Mouse (Mus musculus): Measurements from ENCODE around the gene Cacybp.

Cacybp gene

DNA sequence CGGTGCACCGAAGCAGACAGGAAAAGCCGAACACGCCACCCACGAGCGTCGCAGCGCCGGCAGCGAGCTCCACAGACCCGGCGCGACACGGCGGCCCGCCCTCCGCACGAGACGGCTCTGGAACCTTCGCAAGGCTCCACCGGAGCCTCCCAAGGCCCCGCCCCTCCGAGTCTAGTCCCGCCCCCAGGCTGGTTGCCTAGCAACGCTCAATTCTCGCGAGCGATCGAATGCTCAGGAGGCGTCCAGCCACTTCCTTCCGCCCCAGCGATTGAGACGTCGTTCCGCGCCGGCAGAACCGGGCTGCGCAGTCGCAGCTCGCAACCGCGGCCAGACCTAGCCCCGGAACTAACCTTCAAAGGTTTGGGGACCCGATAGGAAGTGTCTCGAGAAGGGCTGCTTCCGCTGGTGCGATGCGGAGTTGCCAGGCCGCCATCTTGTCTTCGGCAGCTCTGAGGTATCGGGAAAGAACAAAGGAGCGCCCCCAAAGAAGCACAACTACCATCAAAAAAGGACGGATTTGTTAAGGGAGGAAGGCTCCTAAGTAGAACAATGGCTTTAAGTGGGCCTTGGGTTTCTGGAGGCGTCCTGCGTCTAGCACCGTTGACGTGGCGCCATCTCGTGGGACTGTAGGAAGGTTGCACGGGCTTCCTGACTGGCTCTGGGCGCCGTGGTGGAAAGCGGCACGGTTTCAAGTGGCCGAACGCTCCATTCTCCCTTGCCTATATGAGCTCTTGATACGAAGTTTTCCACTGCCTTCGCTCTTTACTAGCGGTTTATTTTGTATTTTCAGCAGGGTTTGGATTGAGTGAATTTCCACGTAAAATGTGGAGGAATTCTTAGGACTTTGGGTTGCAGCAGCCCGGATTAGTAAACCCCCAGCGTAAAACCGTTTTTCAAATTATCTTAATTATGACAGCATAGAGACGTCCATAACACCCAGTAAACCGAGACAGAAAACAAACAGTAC, at the start of gene Cacybp:
Cacybp (minus strand) TSS at position 173 of the 967 bp plus-strand sequence.
- in situ Hi-C loops (cut with MseI, MboI), result no loop called here

DNA sequence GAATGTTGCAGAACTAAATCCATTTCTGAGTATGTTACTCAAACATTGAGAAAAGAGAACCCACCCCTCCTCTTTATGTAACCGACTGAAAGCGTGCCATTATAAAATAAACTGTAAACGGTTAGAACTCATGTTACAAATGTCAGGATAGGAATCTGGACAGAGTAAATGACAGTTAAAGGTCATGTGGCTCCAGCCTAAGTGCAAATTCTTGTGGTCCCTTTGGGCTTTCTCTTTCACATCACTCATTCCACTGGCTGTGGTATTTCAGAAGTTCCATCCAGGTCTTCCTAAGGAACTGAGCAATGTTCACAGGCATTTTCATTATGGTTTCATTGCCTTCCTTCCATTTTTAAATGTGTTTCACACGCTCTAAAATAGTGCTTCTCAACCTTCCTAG, 49.7 kb upstream of the Cacybp start:
- in situ Hi-C loops (cut with MseI, MboI), result no loop called here

DNA sequence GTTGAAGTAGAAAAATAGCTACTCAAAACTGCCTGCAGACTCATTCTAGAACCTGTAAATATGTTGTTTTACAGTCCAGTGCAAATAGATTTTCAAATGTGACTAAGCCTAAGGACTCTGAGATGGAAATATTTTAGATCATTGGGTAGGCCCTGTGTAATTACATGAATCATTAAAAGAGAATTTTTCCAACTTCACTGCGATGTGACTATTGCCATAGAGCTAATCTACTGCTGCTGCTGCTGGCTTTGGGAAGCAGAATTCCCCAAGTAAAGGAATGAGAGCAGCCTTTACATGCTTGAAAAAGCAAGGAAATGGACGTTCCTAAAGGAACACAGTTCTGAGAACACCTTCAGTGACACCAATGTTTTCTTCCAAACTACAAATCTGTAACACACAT, 49.2 kb upstream of the Cacybp start:
- in situ Hi-C loops (cut with MseI, MboI), result no loop called here

DNA sequence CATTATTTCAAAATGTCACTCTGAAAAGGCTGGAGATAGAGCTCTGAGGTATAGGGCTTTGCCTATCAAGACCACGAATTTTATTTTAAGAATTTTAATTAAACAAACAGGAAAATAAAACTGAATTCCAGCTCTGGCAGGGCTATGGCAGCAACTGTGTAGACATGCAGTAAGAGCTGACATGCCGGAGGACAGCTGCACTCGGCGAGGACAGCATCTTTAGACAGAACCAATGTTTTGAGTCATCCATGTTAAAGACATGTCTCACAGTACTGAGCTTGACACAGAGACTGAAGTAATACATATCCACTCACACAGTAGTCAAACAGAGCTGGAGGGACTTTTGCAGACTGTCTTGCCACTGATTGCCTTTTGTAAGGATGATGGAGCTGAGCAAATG, 47.9 kb upstream of the Cacybp start:
- in situ Hi-C loops (cut with MseI, MboI), result no loop called here

DNA sequence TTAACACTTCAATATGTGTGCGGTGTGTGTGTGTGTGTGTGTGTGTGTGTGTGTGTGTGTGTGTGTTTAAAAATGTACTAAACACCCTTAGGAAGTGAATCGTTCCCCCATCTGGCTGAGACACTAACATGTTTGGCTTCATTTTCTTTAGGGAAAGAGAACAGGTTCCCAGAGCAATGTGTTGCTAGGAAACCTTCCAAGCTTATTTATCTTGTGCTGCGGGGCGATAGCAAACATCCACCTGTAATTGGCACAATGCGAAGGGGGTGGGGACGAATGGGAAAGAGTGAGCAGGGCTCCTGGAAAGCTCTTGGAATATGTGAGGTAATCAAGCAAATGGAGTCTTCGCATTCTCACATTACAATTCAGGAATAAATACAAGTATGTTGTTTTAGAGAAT, 47.2 kb upstream of the Cacybp start:
- in situ Hi-C loops (cut with MseI, MboI), result loop anchor here in 1 of 2 experiments (10.0 kb wide), 1 partner anchor 115 kb away; no protein-coding TSS in a partner anchor

DNA sequence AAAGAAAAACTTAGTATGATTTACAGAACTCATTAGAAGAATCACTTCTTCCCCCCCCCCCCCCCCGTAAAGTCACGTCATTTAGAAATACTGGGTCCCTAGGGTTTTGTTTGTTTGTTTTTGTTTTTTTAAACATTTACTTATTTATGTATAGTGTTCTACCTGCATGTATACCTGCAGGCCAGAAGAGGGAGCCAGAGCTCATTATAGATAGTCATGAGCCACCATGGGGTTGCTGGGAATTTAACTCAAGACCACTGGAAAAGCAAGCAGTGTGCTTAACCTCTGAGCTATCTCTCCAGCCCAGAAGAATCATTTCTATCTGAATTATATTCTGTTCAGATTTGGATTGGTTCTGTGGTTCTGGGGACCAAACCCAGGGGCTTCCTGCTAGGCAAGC, 40.4 kb upstream of the Cacybp start:
- in situ Hi-C loops (cut with MseI, MboI), result loop anchor here in 1 of 2 experiments (10.0 kb wide), 1 partner anchor 122 kb away; no protein-coding TSS in a partner anchor

DNA sequence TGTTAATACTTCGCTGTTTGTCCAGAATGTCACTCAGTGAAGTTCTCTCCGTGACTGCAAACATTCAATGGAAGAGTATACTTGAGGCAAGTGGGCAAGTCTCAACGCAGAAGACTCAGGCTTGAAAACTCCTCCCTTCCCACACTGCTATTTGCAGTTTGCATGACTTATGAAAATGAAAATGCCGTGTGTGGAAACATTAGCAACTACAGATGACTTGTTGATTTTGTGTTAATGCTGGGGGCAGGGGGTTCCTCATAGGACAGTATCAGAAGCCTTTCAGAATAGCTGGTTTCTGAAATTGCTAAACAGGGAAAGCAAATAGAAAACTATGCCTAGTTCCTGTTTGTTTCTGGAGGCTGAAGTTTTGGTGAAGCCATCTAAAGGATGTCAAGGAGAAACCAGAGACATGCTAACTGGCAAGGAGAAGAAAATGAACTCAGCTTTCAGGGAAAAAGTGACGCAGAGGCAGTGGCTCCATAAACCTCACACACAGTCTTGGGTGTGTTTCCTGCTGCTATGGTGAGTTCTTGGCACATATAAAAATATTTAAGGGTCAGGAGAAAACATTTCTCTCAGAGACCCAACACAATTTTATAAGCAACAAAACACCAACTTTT, 38.8 kb upstream of the Cacybp start:
- in situ Hi-C loops (cut with MseI, MboI), result loop anchor here in 1 of 2 experiments (10.0 kb wide), 1 partner anchor 123 kb away; no protein-coding TSS in a partner anchor

DNA sequence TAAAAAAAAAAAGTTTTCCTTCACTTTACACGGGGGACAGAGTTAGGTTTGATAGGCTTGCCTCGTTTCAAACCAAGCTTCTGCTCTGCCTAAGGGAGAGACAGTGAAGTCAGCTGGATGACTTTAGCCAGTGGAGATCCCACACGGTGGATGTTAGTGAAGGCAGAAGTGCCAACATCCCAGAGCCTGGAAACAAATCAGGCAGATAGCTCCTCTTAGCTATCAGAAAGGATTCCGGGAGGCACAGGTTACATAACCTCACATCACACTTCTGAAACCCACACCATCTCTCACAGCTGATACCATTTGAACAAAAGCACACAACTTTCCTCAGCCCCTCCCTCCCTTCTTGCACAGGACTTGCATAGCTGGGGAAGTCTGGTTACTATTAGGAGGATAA, 38.1 kb upstream of the Cacybp start:
- in situ Hi-C loops (cut with MseI, MboI), result loop anchor here in 1 of 2 experiments (10.0 kb wide), 1 partner anchor 124 kb away; no protein-coding TSS in a partner anchor

DNA sequence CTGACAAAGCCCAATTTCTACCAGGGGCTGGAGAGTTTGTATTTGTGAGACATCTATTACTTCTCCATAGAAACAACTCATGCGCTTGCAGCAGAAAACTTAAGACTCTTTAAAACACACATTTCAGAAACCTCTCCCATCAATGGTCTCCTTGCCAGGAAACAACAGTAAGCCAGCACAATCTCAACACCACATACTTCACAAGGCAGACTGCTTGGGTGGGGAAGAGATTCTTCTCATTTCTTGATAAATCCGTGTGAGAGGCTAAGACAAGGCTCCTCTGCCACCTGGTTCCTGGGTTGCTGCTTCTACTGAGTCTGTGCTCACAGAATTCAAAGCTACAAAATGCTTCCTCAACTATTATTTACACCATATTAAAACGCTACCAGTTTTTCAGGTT, 37.1 kb upstream of the Cacybp start:
- in situ Hi-C loops (cut with MseI, MboI), result loop anchor here in 1 of 2 experiments (10.0 kb wide), 1 partner anchor 125 kb away; no protein-coding TSS in a partner anchor

DNA sequence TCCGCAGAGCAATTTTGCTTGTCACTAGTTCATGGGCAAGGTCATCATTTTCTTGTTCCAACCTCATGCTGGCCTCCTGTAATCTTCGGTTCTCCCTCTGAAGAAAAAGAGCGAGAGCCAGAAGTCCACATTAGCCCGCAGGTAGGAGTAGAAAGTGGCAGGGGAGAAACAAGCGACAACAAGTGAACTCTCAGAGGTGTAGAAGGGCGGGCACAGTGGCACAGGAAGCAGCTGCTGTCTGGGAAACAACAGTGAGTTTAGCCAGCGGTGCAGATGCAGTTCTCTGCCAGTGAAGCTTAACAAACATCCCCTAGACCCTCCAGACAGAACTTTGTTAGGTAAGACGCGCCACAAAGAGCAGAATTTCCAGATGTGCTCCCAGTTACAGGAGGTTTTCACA, 34.8 kb upstream of the Cacybp start:
- in situ Hi-C loops (cut with MseI, MboI), result no loop called here

DNA sequence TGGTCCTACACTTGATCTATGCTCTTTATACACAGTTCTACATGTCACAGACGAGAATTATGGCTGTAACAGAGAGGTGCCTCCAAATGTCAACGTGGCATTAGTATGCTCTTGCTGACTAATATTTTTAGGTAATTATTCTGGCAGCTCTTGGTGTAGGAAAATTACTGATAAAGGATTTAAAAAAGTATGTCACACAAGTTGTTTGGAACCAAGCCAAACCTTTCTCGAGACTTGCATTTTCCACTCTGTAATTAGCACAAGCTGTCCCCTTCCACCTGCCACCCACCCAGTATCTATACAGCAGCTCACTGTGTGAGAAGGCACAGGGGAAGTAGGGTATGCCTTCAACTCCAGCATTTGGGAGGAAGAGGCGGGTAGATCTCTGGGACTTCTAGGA, 34.2 kb upstream of the Cacybp start:
- in situ Hi-C loops (cut with MseI, MboI), result no loop called here

DNA sequence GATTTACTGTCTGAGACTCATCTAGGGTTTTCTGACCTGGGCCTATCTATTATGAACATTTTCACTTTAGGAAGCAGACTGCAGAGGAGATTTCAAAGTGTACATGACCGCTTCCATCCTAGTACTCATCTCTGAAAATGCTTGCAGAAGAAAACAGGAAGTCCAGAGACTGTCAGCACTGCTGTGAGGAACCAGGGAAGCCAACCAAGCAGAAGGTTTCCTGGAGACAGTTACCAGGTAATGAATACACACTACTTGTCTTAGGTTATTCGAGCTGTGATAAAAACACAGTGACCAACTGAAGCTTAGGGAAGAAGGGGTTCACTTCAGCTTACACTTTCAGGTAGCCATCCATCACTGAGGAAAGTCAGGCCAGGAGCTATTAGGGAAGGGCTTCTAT, 33.3 kb upstream of the Cacybp start:
- in situ Hi-C loops (cut with MseI, MboI), result no loop called here

DNA sequence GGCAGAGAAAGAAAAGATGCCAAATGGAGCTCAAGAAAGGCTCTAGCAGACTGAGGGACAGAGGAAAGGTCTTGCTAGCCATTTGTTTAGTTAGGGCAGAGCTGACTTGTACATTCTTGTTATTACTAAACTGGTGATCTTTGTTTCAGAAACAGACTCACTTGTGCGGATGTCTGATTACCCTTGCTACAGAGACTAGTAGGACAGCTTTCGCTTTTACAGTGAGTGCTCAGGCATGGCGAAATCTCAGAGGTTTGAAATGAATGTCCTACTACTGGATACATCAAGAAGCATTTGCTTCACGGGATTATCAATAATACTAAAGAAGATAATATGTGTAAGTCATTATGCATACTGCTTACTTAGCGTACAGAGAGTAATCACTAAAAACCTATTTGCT, 32.0 kb upstream of the Cacybp start:
- in situ Hi-C loops (cut with MseI, MboI), result no loop called here

DNA sequence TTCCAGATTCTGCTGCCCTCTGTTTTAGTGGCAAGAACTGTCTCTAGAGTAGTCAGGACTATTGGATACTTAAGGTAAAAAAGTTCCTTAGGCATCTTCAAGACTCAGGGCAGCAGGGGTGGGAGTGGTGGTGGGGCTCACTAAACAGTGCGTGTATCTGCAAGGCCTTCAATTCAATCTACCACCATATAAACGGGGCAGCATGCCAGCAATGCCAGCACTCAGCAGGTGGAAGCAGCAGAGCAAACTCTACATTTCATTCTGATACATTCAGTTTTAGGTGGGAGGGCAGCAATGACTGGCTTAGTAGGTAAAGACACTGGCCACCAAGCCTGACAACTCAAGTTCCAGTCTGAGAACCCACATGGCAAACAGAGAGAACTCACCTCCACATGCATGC, 27.4 kb upstream of the Cacybp start:
- in situ Hi-C loops (cut with MseI, MboI), result no loop called here

DNA sequence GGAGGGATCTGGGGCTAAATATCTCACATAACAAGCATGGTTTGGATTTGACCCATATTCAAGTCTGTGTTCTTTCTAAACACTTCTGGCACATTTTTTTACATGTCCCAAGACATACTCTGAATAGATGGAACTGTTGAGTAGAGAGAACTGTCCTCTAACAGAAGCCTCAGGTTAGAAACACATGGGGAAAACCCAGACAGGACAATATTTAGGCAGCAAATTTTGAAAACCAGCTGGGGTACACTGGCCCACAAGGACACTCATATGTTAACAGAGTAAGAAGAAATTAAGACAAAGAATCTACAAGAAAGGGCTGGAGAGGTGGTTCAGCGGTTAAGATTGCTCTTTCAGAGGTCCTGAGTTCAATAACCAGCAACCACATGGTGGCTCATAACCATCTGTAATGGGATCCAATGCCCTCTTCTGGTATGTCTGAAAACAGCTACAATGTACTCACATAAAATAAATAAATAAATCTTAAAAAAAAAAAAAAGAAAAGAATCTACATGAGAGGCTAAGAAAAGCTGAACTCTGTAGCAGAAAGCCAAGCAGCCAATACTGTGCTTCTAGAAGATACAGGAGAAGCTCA, 26.3 kb upstream of the Cacybp start:
- in situ Hi-C loops (cut with MseI, MboI), result no loop called here

DNA sequence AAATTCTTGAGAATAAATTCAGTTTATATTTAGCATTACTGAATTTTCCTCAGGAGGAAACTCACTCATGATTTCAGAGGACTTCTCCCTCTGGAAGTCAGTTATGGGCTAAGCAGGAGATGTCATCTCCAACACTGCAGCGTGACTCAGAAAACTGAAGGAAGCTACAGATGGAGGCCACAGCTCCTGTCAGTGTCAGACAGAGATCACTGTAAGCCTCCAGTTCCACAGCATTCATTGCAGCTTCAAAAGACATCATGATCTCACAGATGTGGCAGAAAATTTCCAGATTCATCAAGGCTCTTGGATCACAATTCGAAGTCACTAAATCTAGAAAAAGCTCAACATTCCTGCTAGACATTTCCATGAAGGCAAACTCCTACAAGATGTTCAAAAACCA, 25.3 kb upstream of the Cacybp start:
- in situ Hi-C loops (cut with MseI, MboI), result no loop called here

DNA sequence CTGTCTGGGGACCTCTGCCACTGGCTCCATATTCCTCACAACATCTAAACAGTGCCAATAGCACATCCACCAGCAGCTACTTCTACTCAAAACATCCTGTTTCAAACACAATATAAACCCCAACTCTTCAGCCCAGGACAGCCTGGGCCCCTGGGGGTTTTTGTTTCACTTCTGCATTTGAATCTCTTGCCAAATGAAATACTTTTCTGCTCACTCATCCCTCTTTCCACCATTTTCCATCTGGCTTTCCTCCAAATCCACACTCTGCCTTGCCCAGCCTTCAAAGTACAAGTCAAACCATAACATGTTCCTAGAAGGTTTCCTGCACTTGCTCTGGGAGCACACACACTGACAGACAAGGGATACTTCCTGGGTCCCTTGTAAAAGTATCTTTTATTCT, 21.2 kb upstream of the Cacybp start:
- in situ Hi-C loops (cut with MseI, MboI), result no loop called here

DNA sequence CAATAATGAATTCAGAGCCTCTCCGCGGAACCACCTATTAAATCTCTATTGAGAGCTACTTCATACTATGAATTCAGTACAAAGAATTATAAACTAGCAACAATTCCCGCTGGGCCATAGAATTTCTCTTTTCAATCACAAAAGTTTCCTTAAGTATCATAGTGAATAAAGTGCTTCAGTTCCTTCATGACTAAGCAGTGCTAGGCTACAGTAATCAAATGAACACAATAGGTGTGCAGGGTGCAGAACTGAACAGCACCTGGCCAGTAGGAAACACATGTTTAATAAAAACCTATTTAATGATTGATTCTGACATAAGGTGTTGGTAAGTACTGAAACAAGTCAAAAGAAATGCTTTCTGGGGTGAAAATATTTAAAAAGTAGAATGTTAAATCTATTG, 19.4 kb upstream of the Cacybp start:
- in situ Hi-C loops (cut with MseI, MboI), result no loop called here

DNA sequence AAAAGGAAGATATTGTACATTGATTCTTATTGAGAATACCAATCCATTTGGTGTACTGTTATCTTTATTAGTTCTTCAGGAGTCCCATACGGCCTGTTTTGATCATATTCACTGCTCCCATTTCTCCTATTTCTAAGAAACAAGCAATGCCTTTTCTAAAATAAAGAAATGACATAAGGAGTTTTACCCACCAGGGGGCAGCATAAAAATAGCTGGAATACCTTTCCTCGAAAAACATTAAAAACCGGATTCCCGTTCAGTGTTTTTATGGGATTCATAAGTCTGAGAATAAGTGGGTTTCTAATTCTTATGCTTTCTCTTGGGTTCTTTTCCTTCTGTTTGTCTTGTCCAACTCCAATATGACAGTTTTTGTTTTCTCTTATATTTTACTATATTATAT, 18.3 kb upstream of the Cacybp start:
- in situ Hi-C loops (cut with MseI, MboI), result no loop called here

DNA sequence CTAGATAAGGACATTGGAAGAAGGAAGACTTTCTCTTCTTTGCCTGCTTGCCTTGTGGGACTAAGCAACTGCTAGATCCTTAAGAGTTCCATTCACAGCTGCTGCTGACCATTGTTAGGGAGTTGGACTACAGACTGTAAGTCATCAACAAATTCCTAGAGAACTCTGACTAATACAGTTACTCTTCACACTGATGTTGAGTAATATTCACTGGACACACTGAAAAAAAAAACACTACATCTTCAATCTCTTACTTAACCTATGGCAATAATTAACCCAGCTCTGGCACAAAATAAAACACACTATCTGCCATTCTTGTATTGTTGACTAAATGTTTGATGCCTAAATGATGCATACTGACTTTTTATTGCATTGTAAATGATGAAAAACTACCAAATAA, 15.2 kb upstream of the Cacybp start:
- in situ Hi-C loops (cut with MseI, MboI), result no loop called here

DNA sequence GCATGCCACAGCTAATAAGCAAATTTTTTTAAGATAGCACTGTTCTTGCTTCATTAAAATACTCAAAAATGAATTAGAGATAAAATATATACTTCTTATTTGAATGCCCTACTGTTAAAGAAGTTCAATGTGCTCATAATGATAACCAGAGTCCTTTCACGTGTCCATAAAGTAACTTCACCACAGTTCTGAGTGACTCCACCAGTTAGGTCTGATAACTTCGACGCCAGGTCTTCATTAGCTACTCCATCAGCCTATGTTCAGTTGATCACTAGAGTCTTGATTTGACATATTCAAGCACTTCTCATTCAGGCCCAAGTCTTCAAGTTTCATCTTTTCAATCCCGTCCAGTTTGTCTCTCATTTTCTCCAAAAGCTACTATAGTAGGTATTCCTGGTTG, 14.5 kb upstream of the Cacybp start:
- in situ Hi-C loops (cut with MseI, MboI), result no loop called here

DNA sequence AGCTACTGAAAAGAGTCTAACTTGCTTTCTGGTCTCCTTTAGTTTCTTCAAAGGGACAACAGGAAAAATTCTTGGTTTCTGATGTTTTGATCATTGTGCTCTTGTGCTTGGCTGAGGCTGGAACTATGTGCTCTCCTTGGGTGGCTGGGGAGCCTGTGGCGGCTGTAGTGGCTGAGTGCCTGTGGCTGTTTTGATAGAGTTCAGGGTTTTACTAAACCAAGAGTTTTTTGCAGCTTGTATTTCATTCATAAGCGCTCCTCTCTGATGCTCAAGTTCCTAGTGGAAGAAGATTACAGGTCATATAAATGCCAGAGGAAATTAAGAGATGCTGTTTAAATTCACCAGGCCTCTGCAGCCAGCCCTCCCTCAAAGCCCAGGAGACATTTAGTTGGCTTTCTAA, 11.4 kb upstream of the Cacybp start:
- in situ Hi-C loops (cut with MseI, MboI), result no loop called here

Data from mouse trophoblast stem cell (cell line).